Mouse (Mus musculus) neural tube, embryonic 11.5 days (tissue): ENCODE results near the gene Zfp277. TPM values are rescaled to one million over a fixed set of nuclear protein-coding genes. Genes with fewer than 3 reads are reported as not detected.

Experiments used
- ATAC-seq: fragments of 200-750 bp; cut with Nextera tagmentation; 2 replicates; pipeline ENCODE4 v1.8.0; 2017; ENCODE audit warnings: moderate number of reproducible peaks, mild to moderate bottlenecking, moderate TSS enrichment, moderate library complexity; ENCODE audit not compliant: insufficient read depth, low FRiP score, low TSS enrichment
- DNase-seq: peaks from one replicate; pipeline ENCODE4 v3.0.0-alpha.2; 2015; ENCODE audit warnings: low spot score
- H3K27ac ChIP-seq: fragments of 300-500 bp; sonication (generic); 2 replicates; pipeline ENCODE4 v1.5.1; 2014; ENCODE audit warnings: low read depth, mild to moderate bottlenecking, low read length
- H3K27me3 ChIP-seq: fragments of 300-500 bp; sonication (generic); 2 replicates; pipeline ENCODE4 v1.6.1; 2014; ENCODE audit warnings: mild to moderate bottlenecking, low read length, mixed read lengths; ENCODE audit not compliant: control insufficient read depth, insufficient read depth
- H3K36me3 ChIP-seq: fragments of 300-500 bp; sonication (generic); 2 replicates; pipeline ENCODE4 v1.6.1; 2014; ENCODE audit warnings: mild to moderate bottlenecking, low read length, moderate library complexity, mixed read lengths; ENCODE audit not compliant: control insufficient read depth, insufficient read depth
- H3K4me1 ChIP-seq: fragments of 300-500 bp; sonication (generic); 2 replicates; pipeline ENCODE4 v1.6.1; 2014; ENCODE audit warnings: low read length, mixed read lengths; ENCODE audit not compliant: control insufficient read depth, insufficient read depth
- H3K4me2 ChIP-seq: fragments of 300-500 bp; sonication (generic); 2 replicates; pipeline ENCODE4 v1.6.1; 2014; ENCODE audit warnings: low read depth, mild to moderate bottlenecking, moderate library complexity
- H3K4me3 ChIP-seq: fragments of 300-500 bp; sonication (generic); 2 replicates; pipeline ENCODE4 v1.5.1; 2014; ENCODE audit warnings: low read depth, low read length
- H3K9ac ChIP-seq: fragments of 300-500 bp; sonication (generic); 2 replicates; pipeline ENCODE4 v1.6.1; 2014; ENCODE audit warnings: mild to moderate bottlenecking, low read length
- H3K9me3 ChIP-seq: fragments of 300-500 bp; sonication (generic); 2 replicates; pipeline ENCODE4 v1.6.1; 2016; ENCODE audit warnings: low read length; ENCODE audit not compliant: control insufficient read depth
- WGBS: fragments of 180-500 bp; shearing (Covaris S2); extraction: QIAGEN DNeasy Blood & Tissue Kit; methylation state at CpG from one replicate; pipeline ENCODE4 v1.1.7; 2014; 5-methylcytosine and 5-hydroxymethylcytosine counted together
- polyA plus RNA-seq: library from polyadenylated mRNA; unstranded; fragments of >200 nt; fragmentation: Nextera tagmentation; extraction: Ambion mirVana; gene quantifications from 2 replicates; pipeline ENCODE4 v1.2.1, GENCODE M21; 2014

Gene Zfp277
- polyA plus RNA-seq, 1 experiment from 2014 or later: 40.3 TPM

DNA sequence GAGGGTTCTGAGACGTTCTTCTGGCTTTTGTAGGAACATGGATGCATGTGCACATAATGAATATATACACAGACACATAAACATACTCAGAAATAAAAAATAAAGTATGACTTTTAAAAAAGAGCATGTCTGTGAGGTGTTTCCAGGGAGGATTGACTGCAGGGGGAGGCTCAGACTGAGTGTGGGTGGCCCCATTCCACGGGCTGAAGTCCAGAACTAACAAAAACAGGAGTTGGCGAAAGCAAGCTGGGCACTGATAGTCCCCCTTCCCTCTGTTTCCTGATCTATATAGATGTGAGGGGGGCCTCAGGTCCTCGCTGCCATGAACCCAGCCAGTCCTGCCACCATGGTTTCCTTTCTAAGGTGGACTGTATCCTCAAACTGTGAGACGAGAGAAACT, 57.9 kb downstream of the Zfp277 start:
- H3K9ac ChIP-seq: no peak overlapping the region
- H3K9me3 ChIP-seq: no peaks in the 10 kb centered on the region
- H3K4me3 ChIP-seq: no peak overlapping the region
- no peak overlapping the region for H3K27ac ChIP-seq
- H3K4me2 ChIP-seq: no peak overlapping the region
- H3K27me3 ChIP-seq: no peaks in the 10 kb centered on the region
- DNase-seq: no peak
- no peak for ATAC-seq
- WGBS: 82% methylated on average over 5 of the region's 5 CpGs
- H3K4me1 ChIP-seq: no peaks in the 10 kb centered on the region
- no peaks in the 10 kb centered on the region for H3K36me3 ChIP-seq

DNA sequence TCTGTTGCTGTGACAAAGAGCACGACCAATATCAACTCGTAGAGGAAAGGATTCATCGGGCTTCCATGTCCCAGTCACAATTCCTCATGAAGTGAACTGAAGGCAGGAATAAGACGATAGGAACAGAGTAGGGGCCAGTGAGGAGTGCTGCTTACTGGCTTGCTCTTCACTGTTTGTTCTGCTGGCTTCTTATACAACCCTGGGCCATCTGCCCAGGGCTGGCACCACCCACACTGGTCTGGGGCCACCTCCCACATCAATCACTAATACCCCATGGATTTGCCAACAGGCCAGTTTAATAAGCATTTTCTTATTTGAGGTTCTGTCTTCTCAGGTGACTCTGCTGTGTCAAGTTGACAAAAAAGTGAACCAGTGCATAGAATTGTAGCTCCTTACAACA, 60.4 kb downstream of the Zfp277 start:
- H3K36me3 ChIP-seq: no peaks in the 10 kb centered on the region
- H3K4me2 ChIP-seq: no peak overlapping the region
- no peak overlapping the region for H3K9ac ChIP-seq
- no peak for DNase-seq
- no peak overlapping the region for H3K27ac ChIP-seq
- WGBS: 89% methylated on average over 4 of the region's 4 CpGs
- no peaks in the 10 kb centered on the region for H3K27me3 ChIP-seq
- no peaks in the 10 kb centered on the region for H3K4me1 ChIP-seq
- H3K9me3 ChIP-seq: no peaks in the 10 kb centered on the region
- no peak for ATAC-seq
- no peak overlapping the region for H3K4me3 ChIP-seq

DNA sequence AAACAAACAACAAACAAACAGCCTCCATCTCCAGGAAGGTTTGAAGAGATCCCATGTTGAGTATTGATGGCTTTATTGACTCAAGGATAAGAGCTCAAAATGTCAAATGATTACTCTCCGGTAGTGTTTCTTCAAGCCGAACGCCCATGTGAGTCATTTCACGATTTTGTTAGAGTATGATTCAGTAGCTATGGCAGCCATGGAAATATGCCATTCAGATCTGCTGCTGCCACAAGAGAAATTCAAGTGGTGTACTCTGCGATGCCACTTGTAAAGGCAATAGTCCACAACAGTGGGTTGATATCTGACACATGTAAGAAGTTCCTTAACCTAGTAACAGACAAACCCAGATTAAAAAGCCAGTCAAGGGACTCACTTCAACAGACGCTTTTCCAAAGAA, 62.0 kb downstream of the Zfp277 start:
- Histone ChIP-seq H3K27me3 (no peaks in the 10 kb centered on the region), H3K9me3 (no peaks in the 10 kb centered on the region), H3K9ac (no peak overlapping the region), H3K27ac (no peak overlapping the region), H3K4me1 (no peaks in the 10 kb centered on the region), H3K36me3 (no peaks in the 10 kb centered on the region), H3K4me3 (no peak overlapping the region), H3K4me2 (no peak overlapping the region)
- no peak for DNase-seq
- WGBS: 93% methylated on average over 6 of the region's 6 CpGs
- no peak for ATAC-seq

DNA sequence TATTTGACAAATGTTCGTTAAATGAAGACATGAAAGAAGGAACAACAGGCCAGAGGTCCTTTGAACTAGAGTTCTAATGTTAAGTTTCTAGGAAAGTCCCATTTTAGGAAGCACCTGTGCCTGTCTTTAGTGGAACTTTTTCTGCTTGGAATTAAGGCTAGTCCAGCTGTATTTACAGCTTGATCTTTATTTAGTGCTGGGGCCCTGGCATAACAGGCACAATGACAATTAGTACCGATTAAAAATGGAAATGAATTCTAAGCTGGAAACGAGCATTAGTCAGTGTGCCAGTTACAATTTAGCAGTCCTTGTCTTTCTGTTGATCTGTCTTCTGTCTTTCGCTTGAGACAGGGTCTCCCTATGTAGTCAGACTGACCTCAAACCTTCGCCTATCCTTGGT, 63.2 kb downstream of the Zfp277 start:
- H3K27ac ChIP-seq: no peak overlapping the region
- no peak for DNase-seq
- WGBS: 90% methylated on average over 5 of the region's 5 CpGs
- H3K9me3 ChIP-seq: no peaks in the 10 kb centered on the region
- H3K4me3 ChIP-seq: no peak overlapping the region
- H3K36me3 ChIP-seq: no peaks in the 10 kb centered on the region
- H3K9ac ChIP-seq: no peak overlapping the region
- no peaks in the 10 kb centered on the region for H3K27me3 ChIP-seq
- H3K4me2 ChIP-seq: no peak overlapping the region
- no peaks in the 10 kb centered on the region for H3K4me1 ChIP-seq
- no peak for ATAC-seq

DNA sequence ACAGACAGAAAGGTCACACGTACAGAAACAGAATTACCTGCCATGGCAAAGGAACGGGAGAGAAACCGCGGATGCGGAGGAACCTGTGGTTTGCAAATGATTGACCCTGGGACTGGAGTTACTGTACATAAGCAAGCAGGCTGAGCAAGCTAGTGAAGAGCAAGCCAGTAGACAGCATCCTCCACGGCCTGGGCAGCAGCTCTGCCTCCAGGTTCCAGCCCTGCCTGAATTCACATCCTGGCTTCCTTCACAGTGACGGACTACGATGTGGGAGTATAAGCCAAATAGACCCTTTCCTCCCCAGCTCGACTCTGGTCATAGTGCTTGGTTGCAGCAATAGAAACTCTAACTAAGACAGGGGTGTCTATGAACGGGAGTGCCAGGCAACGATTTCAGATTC, 63.9 kb downstream of the Zfp277 start:
- Histone ChIP-seq H3K9ac (no peak overlapping the region), H3K27me3 (no peaks in the 10 kb centered on the region), H3K36me3 (no peaks in the 10 kb centered on the region), H3K4me2 (no peak overlapping the region), H3K4me3 (no peak overlapping the region), H3K9me3 (no peaks in the 10 kb centered on the region), H3K27ac (no peak overlapping the region), H3K4me1 (no peaks in the 10 kb centered on the region)
- 93% methylated on average over 11 of the region's 11 CpGs for WGBS
- DNase-seq: no peak
- no peak for ATAC-seq

DNA sequence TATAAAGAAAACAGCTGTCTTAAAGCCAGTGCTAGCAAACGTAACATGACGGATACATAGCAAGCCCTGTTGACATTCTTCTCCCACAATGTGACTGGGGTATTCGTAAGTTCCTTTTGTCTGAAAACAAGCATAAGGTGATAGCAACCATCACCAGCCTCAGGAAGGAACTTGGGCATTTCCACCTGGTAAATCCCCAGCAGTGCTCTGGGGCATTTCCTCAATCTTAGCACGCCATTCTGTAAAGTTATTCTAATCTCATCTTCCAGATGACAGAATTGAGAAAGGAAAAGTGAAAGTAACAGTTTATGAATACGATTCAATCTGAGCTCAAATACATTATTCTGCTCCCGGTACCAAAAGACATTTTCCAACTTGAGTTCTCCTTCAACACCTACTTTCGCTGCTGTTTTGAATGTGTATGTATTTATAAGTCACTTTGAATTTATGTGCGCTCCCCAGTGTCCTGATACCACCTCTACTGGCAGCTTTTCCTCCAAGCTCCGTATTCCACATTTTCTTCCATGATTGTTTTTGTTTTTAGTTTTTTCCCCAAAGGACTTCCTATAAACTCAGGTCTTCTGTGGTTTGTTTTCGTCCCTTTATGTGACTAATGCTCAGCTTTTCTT, 64.4 kb downstream of the Zfp277 start:
- Histone ChIP-seq H3K27ac (no peak overlapping the region), H3K27me3 (no peaks in the 10 kb centered on the region), H3K4me1 (no peaks in the 10 kb centered on the region), H3K9ac (no peak overlapping the region), H3K9me3 (no peaks in the 10 kb centered on the region), H3K36me3 (no peaks in the 10 kb centered on the region), H3K4me2 (no peak overlapping the region), H3K4me3 (no peak overlapping the region)
- ATAC-seq: no peak
- no peak for DNase-seq
- WGBS: 90% methylated on average over 10 of the region's 10 CpGs

DNA sequence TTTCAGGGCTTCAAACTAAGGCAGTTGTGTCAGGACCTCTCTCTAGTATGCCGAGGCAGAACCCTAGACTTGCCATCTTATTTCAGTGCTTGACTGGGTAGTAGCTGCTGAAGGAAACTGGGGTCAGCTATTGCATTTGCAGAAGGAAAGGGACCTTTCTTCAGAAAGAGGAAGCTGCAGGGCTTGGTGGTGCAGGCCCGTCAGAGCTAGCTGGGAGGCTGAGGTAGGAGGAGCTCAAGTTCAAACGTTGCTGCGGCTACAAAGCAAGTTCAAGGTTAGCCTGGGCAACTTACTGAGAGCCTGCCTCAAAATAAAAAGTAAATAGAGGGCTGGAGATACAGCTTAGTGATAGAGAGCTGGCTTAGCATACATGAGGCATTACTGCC, 66.2 kb downstream of the Zfp277 start:
- Histone ChIP-seq H3K4me3 (no peak overlapping the region), H3K36me3 (no peaks in the 10 kb centered on the region), H3K9ac (no peak overlapping the region), H3K27me3 (no peaks in the 10 kb centered on the region), H3K4me1 (no peaks in the 10 kb centered on the region), H3K27ac (no peak overlapping the region), H3K9me3 (no peaks in the 10 kb centered on the region), H3K4me2 (no peak overlapping the region)
- DNase-seq (no peak), ATAC-seq (no peak)
- WGBS: 91% methylated on average over 4 of the region's 4 CpGs

DNA sequence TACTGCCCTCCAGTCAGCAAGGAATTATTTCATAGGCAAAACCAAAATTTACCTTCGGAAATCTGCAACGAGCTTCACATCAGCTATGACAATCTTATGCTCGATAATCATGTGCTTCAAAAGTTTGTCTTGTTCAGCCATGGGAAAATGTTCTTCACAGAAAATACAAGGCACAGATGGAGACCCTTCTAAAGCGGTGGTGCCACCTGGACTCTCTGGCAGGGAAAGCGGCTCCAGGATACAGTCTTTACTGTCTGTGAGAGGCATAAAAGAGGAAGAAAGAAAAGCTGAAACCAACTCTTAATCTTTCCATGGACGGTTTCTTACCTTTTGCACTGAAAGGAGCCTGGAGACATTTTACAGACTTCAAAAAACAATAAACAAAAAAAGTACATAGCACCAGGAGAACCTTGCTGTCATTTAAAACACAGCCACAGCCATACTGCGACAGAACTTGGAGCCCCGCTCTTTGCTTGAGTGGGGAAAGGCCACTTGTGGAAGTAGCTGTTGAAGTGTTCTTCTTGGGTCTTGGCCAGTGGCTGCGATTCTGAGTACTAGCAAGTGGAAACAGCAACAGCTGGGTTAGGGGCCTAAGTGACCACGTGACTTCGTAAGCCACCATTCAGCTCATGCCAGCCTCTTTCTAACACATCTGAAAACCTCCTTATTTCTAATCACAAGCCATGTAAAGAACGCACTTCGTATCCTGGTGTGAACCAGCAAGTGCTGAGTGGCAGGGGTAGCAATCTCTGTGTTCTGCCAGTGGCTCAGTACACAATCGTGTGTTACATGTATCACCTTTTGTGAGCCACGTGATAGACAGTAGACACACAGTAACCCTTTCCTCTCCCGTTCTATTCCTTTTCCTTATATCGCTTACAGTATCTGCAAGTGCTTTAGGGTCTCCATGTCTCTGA, 66.8 kb downstream of the Zfp277 start:
- DNase-seq (no peak), ATAC-seq (no peak)
- no peak overlapping the region for H3K27ac ChIP-seq
- 93% methylated on average over 17 of the region's 17 CpGs for WGBS
- H3K9ac ChIP-seq: no peak overlapping the region
- H3K9me3 ChIP-seq: no peaks in the 10 kb centered on the region
- H3K36me3 ChIP-seq: no peaks in the 10 kb centered on the region
- H3K4me2 ChIP-seq: no peak overlapping the region
- H3K27me3 ChIP-seq: no peaks in the 10 kb centered on the region
- H3K4me1 ChIP-seq: no peaks in the 10 kb centered on the region
- no peak overlapping the region for H3K4me3 ChIP-seq

DNA sequence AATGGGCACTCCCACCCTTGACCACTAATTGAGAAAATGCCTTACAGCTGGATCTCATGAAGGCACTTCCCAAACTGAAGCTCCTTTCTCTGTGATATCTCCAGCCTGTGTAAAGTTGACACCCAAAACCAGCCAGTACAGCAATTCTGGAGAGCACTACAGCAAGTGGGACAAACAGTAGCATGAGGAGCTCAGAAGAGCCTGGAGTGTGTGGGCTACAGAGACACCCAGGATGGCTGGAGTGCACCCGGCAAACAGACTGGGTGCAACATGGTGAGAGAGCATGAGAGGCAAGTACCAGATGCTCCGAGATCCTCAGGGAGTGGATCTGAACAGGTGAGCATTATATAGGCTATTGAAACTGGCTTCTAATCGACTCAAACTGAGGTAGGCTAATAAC, 93.8 kb downstream of the Zfp277 start:
- Histone ChIP-seq H3K4me2 (no peak overlapping the region), H3K9ac (no peak overlapping the region), H3K36me3 (no peaks in the 10 kb centered on the region), H3K9me3 (no peaks in the 10 kb centered on the region), H3K27ac (no peak overlapping the region), H3K27me3 (no peaks in the 10 kb centered on the region), H3K4me1 (no peaks in the 10 kb centered on the region), H3K4me3 (no peak overlapping the region)
- ATAC-seq: no peak
- DNase-seq: no peak
- WGBS: 90% methylated on average over 3 of the region's 3 CpGs
